Mouse (Mus musculus) testis, adult 2 months (tissue): ENCODE measurements around the gene Supt7l. TPM values are rescaled to one million over a fixed set of nuclear protein-coding genes. Genes with fewer than 3 reads are reported as not detected.

Source experiments
- H3K27ac ChIP-seq: fragments of 200-500 bp; 2 replicates; pipeline ENCODE4 v1.5.1; 2012; ENCODE audit warnings: low read depth, low read length; ENCODE audit not compliant: control insufficient read depth, insufficient read depth
- H3K27me3 ChIP-seq: fragments of 200-500 bp; 2 replicates; pipeline ENCODE4 v1.6.1; 2012; ENCODE audit warnings: mild to moderate bottlenecking, low read length, moderate library complexity; ENCODE audit not compliant: control insufficient read depth, insufficient read depth
- H3K36me3 ChIP-seq: fragments of 200-500 bp; 2 replicates; pipeline ENCODE4 v1.6.1; 2012; ENCODE audit warnings: mild to moderate bottlenecking, low read length; ENCODE audit not compliant: control insufficient read depth, insufficient read depth
- H3K4me1 ChIP-seq: fragments of 200-500 bp; 2 replicates; pipeline ENCODE4 v1.6.1; 2012; ENCODE audit warnings: low read length; ENCODE audit not compliant: control insufficient read depth, insufficient read depth
- H3K4me3 ChIP-seq: fragments of 200-500 bp; 2 replicates; pipeline ENCODE4 v1.5.1; 2012; ENCODE audit warnings: low read depth, mild to moderate bottlenecking, low read length, moderate library complexity, mixed read lengths; ENCODE audit not compliant: control insufficient read depth
- CTCF ChIP-seq: fragments of 200-500 bp; IDR thresholded peaks from 2 replicates; pipeline ENCODE4 v1.5.1; 2012; ENCODE audit warnings: low read depth, mild to moderate bottlenecking, inconsistent platforms, low read length, moderate library complexity; ENCODE audit not compliant: control insufficient read depth, insufficient read depth, insufficient replicate concordance
- POLR2A ChIP-seq: fragments of 200-500 bp; IDR thresholded peaks from 2 replicates; pipeline ENCODE4 v1.6.1; 2012; ENCODE audit warnings: low read depth, mild to moderate bottlenecking, inconsistent platforms, low read length, moderate library complexity; ENCODE audit not compliant: control insufficient read depth
- polyA plus RNA-seq: library from polyadenylated mRNA; depleted of rRNA; stranded (reverse); fragments of >200 nt; gene quantifications from 2 replicates; pipeline ENCODE4 v1.2.3, GENCODE M21; 2012

The Supt7l gene
- polyA plus RNA-seq, 1 experiment, result 6.4 TPM

- Histone ChIP-seq H3K27ac (no peak overlapping the region), H3K4me1 (no peaks in the 10 kb centered on the region; the same call in none of the 2 replicates), H3K4me3 (no peak overlapping the region), H3K36me3 (no peaks in the 10 kb centered on the region), H3K27me3 (no peaks in the 10 kb centered on the region)
- TF ChIP-seq CTCF (no peak), POLR2A (no peak)
Observed at GRCm38 (mm10) chr5:31564976-31565375, 37.4 kb upstream of the Supt7l start.

GRCm38 (mm10) chr5:31563905-31564304, 36.3 kb upstream of the Supt7l start:
- Histone ChIP-seq H3K4me1 (no peaks in the 10 kb centered on the region; the same call in none of the 2 replicates), H3K4me3 (no peak overlapping the region), H3K27me3 (no peaks in the 10 kb centered on the region), H3K27ac (no peak overlapping the region), H3K36me3 (no peaks in the 10 kb centered on the region)
- TF ChIP-seq CTCF (no peak), POLR2A (no peak)

- no peaks in the 10 kb centered on the region for H3K36me3 ChIP-seq
- H3K4me3 ChIP-seq, result no peak overlapping the region
- H3K27ac ChIP-seq, result no peak overlapping the region
- no peaks in the 10 kb centered on the region for H3K27me3 ChIP-seq
- TF ChIP-seq POLR2A (no peak), CTCF (peak; percentile 64; the same call in 1 of the 2 replicates)
- no peaks in the 10 kb centered on the region; the same call in none of the 2 replicates for H3K4me1 ChIP-seq
Observed at GRCm38 (mm10) chr5:31563496-31563895, 35.9 kb upstream of the Supt7l start.

GRCm38 (mm10) chr5:31562036-31562666, 34.5 kb upstream of the Supt7l start:
- no peak overlapping the region for H3K27ac ChIP-seq
- no peak overlapping the region for H3K4me3 ChIP-seq
- TF ChIP-seq CTCF (no peak), POLR2A (no peak)
- no peaks in the 10 kb centered on the region; the same call in none of the 2 replicates for H3K4me1 ChIP-seq
- H3K27me3 ChIP-seq, result no peaks in the 10 kb centered on the region
- no peaks in the 10 kb centered on the region for H3K36me3 ChIP-seq

GRCm38 (mm10) chr5:31560352-31560751, 32.7 kb upstream of the Supt7l start:
- Histone ChIP-seq H3K36me3 (peaks cover 2% of the 10 kb centered on the region; the same call in 1 of the 2 replicates), H3K27ac (no peak overlapping the region), H3K4me3 (no peak overlapping the region), H3K27me3 (no peaks in the 10 kb centered on the region), H3K4me1 (no peaks in the 10 kb centered on the region; the same call in 1 of the 2 replicates)
- no peak for TF ChIP-seq CTCF
- no peak for TF ChIP-seq POLR2A

GRCm38 (mm10) chr5:31559401-31559800, 31.8 kb upstream of the Supt7l start:
- Histone ChIP-seq H3K4me3 (no peak overlapping the region), H3K27me3 (no peaks in the 10 kb centered on the region), H3K36me3 (peaks cover 2% of the 10 kb centered on the region; the same call in 1 of the 2 replicates), H3K27ac (no peak overlapping the region), H3K4me1 (no peaks in the 10 kb centered on the region)
- TF ChIP-seq CTCF (no peak), POLR2A (no peak)

- Histone ChIP-seq H3K27ac (no peak overlapping the region), H3K36me3 (no peaks in the 10 kb centered on the region; the same call in 1 of the 2 replicates), H3K4me1 (no peaks in the 10 kb centered on the region), H3K4me3 (no peak overlapping the region), H3K27me3 (no peaks in the 10 kb centered on the region)
- TF ChIP-seq CTCF (no peak), POLR2A (no peak)
Observed at GRCm38 (mm10) chr5:31535228-31535627, 7.6 kb upstream of the Supt7l start.
